Mouse (Mus musculus) bone marrow, adult 2 months (tissue): ENCODE measurements around the gene Fgf15.

Experiments used
- CTCF ChIP-seq: fragments of 200-500 bp; IDR thresholded peaks from 2 replicates; pipeline ENCODE4 v1.5.1; 2011; ENCODE audit warnings: low read length, control low read depth; ENCODE audit not compliant: control insufficient read depth, insufficient read depth
- POLR2A ChIP-seq: fragments of 200-500 bp; IDR thresholded peaks from 2 replicates; pipeline ENCODE4 v1.6.1; 2011; ENCODE audit warnings: low read depth, mild to moderate bottlenecking, control low read depth, low read length, borderline replicate concordance; ENCODE audit not compliant: control insufficient read depth

- no peak for TF ChIP-seq POLR2A
- TF ChIP-seq CTCF, result no peak
Measured at GRCm38 (mm10) chr7:144862712-144863111, 33.6 kb upstream of the Fgf15 start.
